Mouse (Mus musculus) spleen, adult 18-20 months (tissue): ENCODE measurements around the gene Pla2g15.
A peak's percentile ranks its signal among the peaks of the same experiment; 100 is the strongest.

Experiments used
- DNase-seq, 2 experiments: peaks; one replicate each; pipeline ENCODE4 v3.0.0; 2022; ENCODE audit warnings: mixed read lengths in 2 of 2

Pla2g15 gene

DNA sequence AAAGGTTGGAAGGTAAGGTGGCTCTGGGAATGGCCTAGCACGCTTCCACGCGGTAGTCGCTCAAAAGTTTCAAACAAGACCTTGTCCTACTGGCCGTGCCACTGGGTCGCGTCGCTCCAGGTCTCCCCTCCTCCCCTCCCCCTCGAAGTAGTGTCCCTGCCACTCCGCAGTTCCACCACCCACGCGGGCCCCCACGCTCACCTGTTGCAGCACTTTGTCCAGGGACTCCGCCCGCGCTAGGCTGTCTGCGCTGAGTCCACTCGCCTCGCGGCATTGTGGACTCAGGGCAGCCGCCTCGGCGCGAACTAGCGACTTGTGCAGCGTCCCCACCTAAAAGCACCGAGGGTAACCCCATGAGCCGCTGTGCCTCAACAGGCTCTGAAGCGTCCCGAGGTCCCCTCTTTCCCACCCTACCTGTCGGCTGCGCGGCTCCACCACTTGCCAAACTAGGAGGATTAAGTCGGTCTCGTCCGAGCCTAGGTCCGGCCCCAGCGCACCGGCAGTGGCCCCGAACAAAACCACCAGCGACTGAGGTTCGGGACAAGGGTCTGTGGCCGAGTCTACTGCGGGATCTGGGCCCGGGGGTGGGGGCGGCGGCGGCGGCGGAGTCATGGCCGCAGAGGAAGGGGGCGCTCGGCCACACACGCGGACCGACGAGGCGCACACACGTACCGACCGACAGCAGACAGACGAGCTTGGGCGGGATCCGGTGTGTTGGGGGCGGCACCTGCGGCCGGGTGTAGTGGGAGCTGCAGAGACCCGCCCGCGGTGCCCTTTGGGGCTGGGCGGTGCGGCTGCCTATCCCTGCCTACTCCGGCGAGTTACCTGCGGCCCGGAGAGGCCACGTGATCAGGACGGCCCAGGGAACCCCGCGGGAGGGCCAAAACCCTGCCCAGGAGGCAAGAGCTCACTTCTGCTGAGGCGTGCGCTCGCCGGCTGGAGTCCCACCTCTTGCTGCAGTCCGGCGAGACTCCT lies 13.8 kb upstream of the Pla2g15 start, which contains the start of gene Esrp2:
Gene Esrp2 (minus strand): TSS at position 819 of the 975 bp plus-strand sequence.
- peak in 1 of 2 experiments; percentile 44 for DNase-seq

DNA sequence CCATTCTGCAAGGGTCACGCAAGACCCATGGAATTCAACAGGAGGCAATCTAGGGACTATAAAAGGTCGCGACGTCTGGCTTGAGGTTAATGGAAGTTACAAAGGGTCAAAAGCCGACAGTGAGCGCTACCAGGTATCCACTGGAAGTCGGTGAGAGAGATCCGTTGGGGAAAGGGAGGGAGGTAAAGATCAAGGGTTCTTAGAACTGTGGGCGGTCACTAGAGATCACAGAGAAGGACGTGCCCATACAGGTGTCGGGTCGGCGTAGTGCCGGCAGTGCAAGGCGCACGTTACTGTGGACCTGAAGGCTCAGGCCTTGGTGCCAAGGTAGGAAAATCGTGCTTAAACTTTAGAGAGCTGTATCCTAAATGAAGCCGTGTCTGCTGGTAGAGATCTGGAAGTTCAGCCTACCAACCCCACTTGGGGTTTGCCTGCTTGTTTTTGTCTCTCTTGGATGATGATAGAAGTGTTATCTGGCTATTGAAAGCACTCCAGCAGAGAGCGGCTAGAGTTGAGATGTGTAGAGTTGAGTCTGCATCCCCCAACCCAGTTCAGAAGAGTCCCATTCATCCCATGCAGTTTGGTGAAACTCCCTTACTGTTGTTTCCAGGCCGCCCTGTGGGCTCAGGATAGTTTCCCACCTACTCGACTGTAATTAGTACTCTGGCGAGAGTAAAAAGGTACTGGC lies 12.8 kb upstream of the Pla2g15 start:
- DNase-seq, result no peak

- DNase-seq, result no peak
Measured at GRCm38 (mm10) chr8:106137906-106138477, 12.2 kb upstream of the Pla2g15 start.

DNA sequence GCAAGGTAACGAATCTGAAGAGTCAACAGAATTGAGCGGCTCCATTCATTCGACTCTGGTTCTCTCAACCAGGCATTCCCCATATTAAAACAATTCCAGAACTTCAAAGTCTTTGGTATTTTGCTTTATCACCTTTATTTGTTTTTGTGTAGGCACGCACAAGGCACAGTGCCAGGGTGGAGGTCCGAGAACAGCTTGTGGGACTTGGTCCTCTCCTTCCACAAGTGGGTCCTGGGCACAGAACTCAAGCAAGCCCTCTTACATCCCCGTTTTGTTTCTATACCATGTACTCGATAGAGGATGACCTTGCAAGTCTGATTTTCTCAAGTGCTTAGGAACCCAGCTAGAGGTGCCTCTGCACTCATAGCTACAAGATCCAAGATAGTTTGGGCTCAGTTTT lies 11.6 kb upstream of the Pla2g15 start:
- no peak for DNase-seq

DNA sequence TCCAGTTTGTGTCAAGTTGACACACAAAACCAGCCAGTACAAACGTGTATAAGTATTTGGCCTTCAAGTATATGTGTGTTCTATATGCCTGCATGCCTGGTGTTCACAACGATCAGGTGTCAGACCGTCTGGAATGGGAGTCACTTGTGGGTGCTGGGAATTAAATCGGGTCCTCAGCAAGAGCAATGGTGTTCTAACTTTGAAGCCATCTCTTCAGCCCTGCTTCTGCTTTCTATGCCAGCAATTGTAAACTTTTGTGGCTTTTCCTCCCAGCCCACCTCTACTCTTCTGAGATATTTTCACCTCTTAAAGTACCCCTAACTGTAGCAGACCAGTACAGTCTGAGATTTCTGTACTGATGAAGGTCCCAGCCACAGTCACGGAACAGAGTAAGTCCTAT lies 10.0 kb upstream of the Pla2g15 start:
- DNase-seq, result no peak

DNA sequence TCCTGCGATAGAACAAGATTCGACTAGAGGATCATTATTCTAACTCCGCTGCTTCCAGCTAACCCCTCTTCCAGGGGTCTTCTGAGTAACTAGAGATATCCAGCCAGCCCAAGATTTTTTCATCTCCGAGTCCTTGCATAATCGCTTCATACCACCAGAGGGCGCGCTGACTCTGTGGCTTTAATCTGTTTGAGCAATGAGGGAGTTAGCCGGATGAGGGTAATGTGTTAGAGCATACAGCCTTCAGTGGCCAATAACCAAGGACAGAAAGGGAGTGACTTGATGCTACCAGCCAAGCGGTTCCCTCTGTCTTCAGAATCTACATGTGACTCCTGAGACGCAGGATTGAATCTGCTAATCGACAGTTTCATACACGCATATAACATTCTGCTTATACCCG lies 9.4 kb upstream of the Pla2g15 start:
- DNase-seq, result peak; percentile 62 to 81

- DNase-seq, result no peak
Measured at GRCm38 (mm10) chr8:106145331-106145730, 4.9 kb upstream of the Pla2g15 start.

- no peak for DNase-seq
Measured at GRCm38 (mm10) chr8:106146014-106146413, 4.2 kb upstream of the Pla2g15 start.

DNA sequence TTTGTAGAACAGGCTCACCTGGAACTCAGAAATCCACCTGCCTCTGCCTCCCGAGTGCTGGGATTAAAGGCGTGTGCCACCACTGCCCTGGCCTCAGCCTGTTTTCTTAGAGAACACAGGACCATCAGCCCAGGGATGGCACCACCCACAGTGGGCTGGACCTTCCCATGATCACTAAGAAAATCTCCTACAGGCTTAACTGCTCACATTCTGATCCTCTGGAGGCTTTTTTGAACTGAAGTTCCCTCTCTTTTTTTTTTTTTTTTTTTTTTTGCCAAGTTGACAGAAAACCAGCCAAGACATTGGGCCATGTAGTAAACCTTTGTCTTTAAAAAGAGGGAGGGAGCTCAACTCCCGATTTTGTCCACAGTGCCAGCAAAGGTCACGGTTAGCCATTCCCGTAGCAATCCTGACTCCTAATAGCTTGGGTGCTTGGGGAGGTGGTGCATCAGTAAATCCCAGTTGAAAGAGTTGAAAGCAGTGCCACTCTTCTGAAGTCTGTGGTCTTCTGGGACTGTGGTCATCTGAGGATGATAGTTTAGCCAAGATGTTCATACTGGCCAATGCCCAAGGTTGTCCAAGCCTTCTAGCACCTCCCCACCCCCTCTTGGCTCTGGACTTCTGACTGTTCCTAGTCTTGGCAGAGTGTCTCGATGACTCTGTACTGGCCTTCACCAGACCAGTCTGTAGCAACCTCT lies 2.2 kb upstream of the Pla2g15 start:
- no peak for DNase-seq

DNA sequence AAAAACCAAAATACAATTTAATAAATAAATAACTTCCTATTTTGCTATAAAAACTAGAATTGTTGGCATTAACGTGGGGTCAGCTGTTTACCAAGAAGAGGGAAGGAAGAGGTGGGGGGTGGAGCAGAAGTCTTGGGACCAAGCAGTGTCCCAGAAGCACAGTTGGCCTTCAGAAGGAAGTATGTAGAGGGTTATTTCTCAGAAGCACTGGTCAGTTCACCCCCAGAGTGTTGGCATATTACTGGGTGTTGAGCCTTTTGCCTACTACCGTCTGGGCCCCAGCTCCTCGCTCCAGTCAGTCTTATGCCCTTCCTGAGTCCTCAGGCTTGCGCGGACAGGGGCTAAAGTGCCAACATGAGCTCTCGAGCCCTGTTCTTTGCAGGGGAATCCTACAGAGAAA lies 1.2 kb upstream of the Pla2g15 start:
- no peak for DNase-seq

DNA sequence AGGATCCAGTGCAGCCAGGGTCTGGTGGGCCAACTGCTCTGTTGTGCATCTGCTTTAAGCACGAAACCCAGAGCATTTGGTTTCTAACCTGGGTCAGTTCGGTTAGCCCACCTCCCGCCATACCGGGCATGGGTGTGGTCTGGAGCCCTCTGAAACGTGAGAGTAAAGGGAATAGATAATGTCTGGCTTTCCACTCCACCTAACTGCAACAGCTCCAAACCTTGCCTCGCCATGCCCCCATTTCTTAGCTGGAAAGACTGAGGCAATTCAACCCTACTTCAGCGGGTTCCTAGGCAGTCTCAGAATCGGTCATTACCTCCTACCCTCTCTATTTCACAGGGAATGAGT lies 428 bp downstream of the Pla2g15 start:
- no peak for DNase-seq

- DNase-seq, result no peak
Measured at GRCm38 (mm10) chr8:106151041-106151440, 842 bp downstream of the Pla2g15 start.

- DNase-seq, result no peak
Measured at GRCm38 (mm10) chr8:106152876-106153275, 2.7 kb downstream of the Pla2g15 start.

GRCm38 (mm10) chr8:106157419-106157818 lies 7.2 kb downstream of the Pla2g15 start:
- DNase-seq, result no peak

DNA sequence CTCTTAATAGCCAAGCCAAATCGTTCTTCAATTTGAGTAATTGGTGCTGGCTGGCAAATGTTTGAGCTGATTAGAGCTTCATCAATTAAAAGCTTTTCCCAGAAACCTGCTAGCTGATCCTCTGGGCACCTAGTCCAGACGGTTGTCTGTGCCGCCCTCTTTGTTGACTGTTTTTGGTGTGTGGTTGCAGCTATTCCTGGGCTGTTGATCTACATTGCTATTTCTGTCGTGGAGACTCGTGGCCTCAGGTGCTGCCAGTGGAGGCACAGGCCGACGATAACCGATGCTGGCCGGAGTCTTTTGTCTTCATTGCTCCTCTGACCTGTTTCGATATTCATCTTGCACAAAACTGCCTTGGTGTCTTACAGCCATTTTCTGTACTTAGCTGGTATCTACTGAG lies 8.2 kb downstream of the Pla2g15 start:
- no peak for DNase-seq

DNA sequence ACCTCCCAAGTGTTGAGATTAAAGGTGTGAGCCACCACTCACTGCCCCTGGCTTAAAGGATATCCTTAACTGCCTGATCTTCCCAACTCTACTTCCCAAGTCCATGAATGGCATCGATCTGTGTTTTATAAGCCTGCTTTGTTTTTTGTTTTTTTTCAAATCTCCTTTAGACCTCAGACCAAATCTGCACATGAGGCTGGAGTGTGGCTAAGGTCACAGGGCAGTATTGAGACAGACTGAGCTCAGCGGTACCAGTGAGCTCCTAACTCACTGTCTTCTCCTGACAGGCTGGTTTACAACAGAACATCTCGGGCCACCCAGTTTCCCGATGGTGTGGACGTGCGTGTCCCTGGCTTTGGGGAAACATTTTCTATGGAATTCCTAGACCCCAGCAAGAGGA lies 9.7 kb downstream of the Pla2g15 start:
- no peak for DNase-seq

DNA sequence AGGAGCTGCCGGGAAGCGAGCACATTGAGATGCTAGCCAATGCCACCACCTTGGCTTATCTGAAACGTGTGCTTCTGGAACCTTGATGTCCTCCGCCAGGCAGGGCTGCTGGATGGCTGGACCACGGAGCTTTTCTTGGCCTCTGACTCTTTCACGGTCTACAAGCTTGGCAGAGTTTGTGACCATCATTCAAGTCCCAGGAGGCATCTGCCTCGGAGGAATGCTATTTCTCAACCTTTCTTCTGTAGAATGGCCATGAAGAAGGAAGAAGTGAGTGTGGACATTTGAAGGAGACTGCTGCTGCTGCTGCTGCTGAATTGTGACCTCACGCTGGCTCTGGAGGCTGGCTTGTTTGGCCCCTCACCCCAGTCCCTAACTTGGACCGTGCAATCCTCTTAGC lies 13.1 kb downstream of the Pla2g15 start:
- DNase-seq, result no peak

DNA sequence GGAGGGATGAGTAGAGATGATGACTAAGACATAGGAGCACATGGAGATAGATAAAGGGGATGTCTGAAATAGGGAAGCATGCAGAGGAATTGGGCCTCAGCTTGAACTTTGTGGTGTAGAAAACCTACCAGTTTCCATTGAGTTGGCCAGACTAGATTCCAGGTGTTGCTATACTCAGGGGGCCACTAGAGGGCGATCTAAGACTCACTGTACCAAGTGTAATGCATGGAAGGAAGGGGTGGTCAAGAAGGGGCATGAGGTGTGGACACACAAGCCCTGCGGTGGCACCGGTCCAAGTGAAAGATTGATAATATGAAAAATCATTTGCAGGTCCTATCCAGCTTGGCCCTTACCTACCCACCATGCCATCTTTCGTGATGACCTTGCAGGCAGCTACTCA lies 15.3 kb downstream of the Pla2g15 start:
- DNase-seq, result peak in 1 of 2 experiments; percentile 75

GRCm38 (mm10) chr8:106168356-106169016 lies 18.3 kb downstream of the Pla2g15 start, which contains the start of gene Slc7a6:
TSS of gene Slc7a6 (plus strand) at chr8:106168857.
- peak; percentile 82 to 94 for DNase-seq

- peak; percentile 22 to 46 for DNase-seq
Measured at GRCm38 (mm10) chr8:106169017-106169933, 19.1 kb downstream of the Pla2g15 start.

DNA sequence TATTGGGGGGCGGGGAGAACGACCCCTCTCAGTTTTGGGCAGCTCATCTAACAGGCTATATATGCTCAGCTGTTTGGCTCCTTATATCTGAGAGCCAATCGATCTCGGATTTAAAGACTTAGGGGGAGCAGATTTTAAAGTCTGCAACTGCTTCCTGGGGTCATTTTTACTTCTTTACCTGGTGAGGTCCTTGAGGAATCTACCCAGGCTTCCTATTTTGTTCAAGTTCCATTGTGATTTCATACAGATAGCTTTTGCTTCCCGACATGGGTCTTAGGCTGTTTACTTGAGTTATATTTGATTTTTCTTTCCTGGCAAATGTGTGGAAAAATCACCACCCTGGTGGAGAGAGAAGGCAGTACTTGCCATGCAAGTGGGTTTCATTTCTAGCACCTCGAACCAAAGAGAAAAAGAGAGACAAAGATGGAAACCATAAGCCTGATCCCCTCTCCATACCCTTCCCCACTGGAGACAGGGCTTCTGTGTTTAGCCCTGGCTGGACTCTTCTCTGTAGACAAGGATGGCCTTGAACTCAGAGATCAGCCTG lies 19.8 kb downstream of the Pla2g15 start:
- no peak for DNase-seq
